Mouse (Mus musculus) ES-E14 (cell line): ENCODE data around the gene Ttll5. TPM values are rescaled to one million over a fixed set of nuclear protein-coding genes. Genes with fewer than 3 reads are reported as not detected.

ENCODE experiments used
- DNase-seq: peaks from one replicate; pipeline ENCODE4 v3.0.0-alpha.2; 2013; ENCODE audit warnings: low read depth, low spot score
- H3K27ac ChIP-seq: 2 replicates; pipeline ENCODE4 v1.5.1; 2012; ENCODE audit warnings: low read depth, mild to moderate bottlenecking, low read length, moderate library complexity, mixed read lengths; ENCODE audit not compliant: poor library complexity, insufficient read depth, severe bottlenecking
- H3K36me3 ChIP-seq: 2 replicates; pipeline ENCODE4 v1.6.1; 2012; ENCODE audit warnings: mild to moderate bottlenecking, low read length, moderate library complexity, mixed read lengths; ENCODE audit not compliant: control insufficient read depth, poor library complexity, insufficient read depth, severe bottlenecking
- H3K4me1 ChIP-seq, 2 experiments: fragments of 150-350 bp in 1 of 2; sonication (generic) in 1 of 2; 2 replicates each; pipeline ENCODE4 v1.6.1; 2012; ENCODE audit warnings: low read length in 2 of 2, mild to moderate bottlenecking in 1 of 2, mixed read lengths in 1 of 2; ENCODE audit not compliant: control insufficient read depth in 2 of 2, insufficient read depth in 2 of 2, poor library complexity in 1 of 2
- H3K4me3 ChIP-seq, 2 experiments: fragments of 150-350 bp in 1 of 2; sonication (generic) in 1 of 2; 2 replicates each; pipeline ENCODE4 v1.5.1; 2012; ENCODE audit warnings: low read length in 2 of 2, low read depth in 1 of 2, mild to moderate bottlenecking in 1 of 2, mixed read lengths in 1 of 2; ENCODE audit not compliant: insufficient read depth in 1 of 2, poor library complexity in 1 of 2, severe bottlenecking in 1 of 2
- H3K9ac ChIP-seq: 2 replicates; pipeline ENCODE4 v1.6.1; 2012; ENCODE audit warnings: low read depth, mild to moderate bottlenecking, low read length, mixed read lengths; ENCODE audit not compliant: poor library complexity, insufficient read depth, severe bottlenecking
- H3K9me3 ChIP-seq: fragments of 150-350 bp; sonication (generic); 2 replicates; pipeline ENCODE4 v1.6.1; 2012; ENCODE audit warnings: low read depth, mild to moderate bottlenecking, low read length; ENCODE audit not compliant: control insufficient read depth, insufficient read depth
- CHD2 ChIP-seq: IDR thresholded peaks from 2 replicates; pipeline ENCODE4 v1.6.1; 2014; ENCODE audit warnings: mild to moderate bottlenecking, low read depth, low read length, inconsistent platforms
- HCFC1 ChIP-seq: IDR thresholded peaks from 2 replicates; pipeline ENCODE4 v1.6.1; 2012; ENCODE audit warnings: low read length, inconsistent platforms, borderline replicate concordance; ENCODE audit not compliant: insufficient read depth
- MAFK ChIP-seq: IDR thresholded peaks from 2 replicates; pipeline ENCODE4 v1.6.1; 2014; ENCODE audit warnings: mild to moderate bottlenecking, low read depth, low read length, inconsistent platforms; ENCODE audit not compliant: insufficient read depth
- ZC3H11A ChIP-seq: IDR thresholded peaks from 2 replicates; pipeline ENCODE4 v1.6.1; 2012; ENCODE audit warnings: low read depth, mild to moderate bottlenecking, inconsistent platforms, low read length, borderline replicate concordance
- ZNF384 ChIP-seq: IDR thresholded peaks from 2 replicates; pipeline ENCODE4 v1.6.1; 2012; ENCODE audit warnings: low read depth, low read length, inconsistent platforms
- in situ Hi-C, 2 experiments: fragments of 600-800 bp; cut with MboI; formaldehyde crosslinking; loops; one replicate each; pipeline ENCODE4 v1.15.1; 2025; ENCODE audit warnings: low sequenced_read_pairs in 2 of 2, inconsistent platforms in 1 of 2; ENCODE audit not compliant: unreplicated experiment in 2 of 2
- total RNA-seq: library from RNA; depleted of rRNA; stranded (reverse); fragments of 300-350 nt; gene quantifications from 2 replicates; pipeline ENCODE4 v1.2.3, GENCODE M21; 2012

Gene Ttll5
- total RNA-seq, 1 experiment, result 18.6 TPM

GRCm38 (mm10) chr12:85951036-85951435, 126.6 kb downstream of the Ttll5 start:
- H3K9ac ChIP-seq, result no peak overlapping the region
- H3K9me3 ChIP-seq, result no peaks in the 10 kb centered on the region
- in situ Hi-C loops, result no loop called here
- H3K27ac ChIP-seq, result no peak overlapping the region
- TF ChIP-seq HCFC1 (no peak), CHD2 (no peak), ZNF384 (no peak), MAFK (no peak), ZC3H11A (no peak)
- no peak overlapping the region for H3K4me3 ChIP-seq
- no peak for DNase-seq
- peaks cover 3% of the 10 kb centered on the region; the same call in 1 of the 2 replicates for H3K36me3 ChIP-seq
- peaks cover 2 to 3% of the 10 kb centered on the region in 2 experiments; a peak in 2 of 4 replicates for H3K4me1 ChIP-seq

GRCm38 (mm10) chr12:85951822-85952221, 127.4 kb downstream of the Ttll5 start:
- H3K9me3 ChIP-seq, result no peaks in the 10 kb centered on the region
- in situ Hi-C loops, result no loop called here
- peaks cover 9% of the 10 kb centered on the region; the same call in 1 of the 2 replicates for H3K36me3 ChIP-seq
- H3K4me1 ChIP-seq, result peaks cover 2 to 3% of the 10 kb centered on the region in 2 experiments; a peak in 2 of 4 replicates
- TF ChIP-seq ZC3H11A (no peak; the same call in 1 of the 2 replicates), HCFC1 (no peak), CHD2 (no peak), MAFK (no peak), ZNF384 (no peak)
- DNase-seq, result no peak
- no peak overlapping the region for H3K9ac ChIP-seq
- H3K27ac ChIP-seq, result no peak overlapping the region
- no peak overlapping the region for H3K4me3 ChIP-seq

- no peak overlapping the region for H3K9ac ChIP-seq
- H3K36me3 ChIP-seq, result peaks cover 9% of the 10 kb centered on the region; the same call in 1 of the 2 replicates
- H3K27ac ChIP-seq, result no peak overlapping the region
- no peaks in the 10 kb centered on the region for H3K9me3 ChIP-seq
- in situ Hi-C loops, result no loop called here
- DNase-seq, result no peak
- peaks cover 2 to 3% of the 10 kb centered on the region in 2 experiments; a peak in 2 of 4 replicates for H3K4me1 ChIP-seq
- no peak overlapping the region for H3K4me3 ChIP-seq
- TF ChIP-seq HCFC1 (no peak), ZNF384 (no peak), CHD2 (no peak), MAFK (no peak), ZC3H11A (no peak)
Measured at GRCm38 (mm10) chr12:85952349-85952748, 127.9 kb downstream of the Ttll5 start.

- in situ Hi-C loops, result no loop called here
- TF ChIP-seq ZNF384 (peak; percentile 64), MAFK (no peak)
- peaks cover 2% of the 10 kb centered on the region in 2 experiments; a peak in 2 of 4 replicates for H3K4me1 ChIP-seq
- DNase-seq, result no peak
- H3K27ac ChIP-seq, result no peak overlapping the region
- peaks cover 9% of the 10 kb centered on the region; the same call in 1 of the 2 replicates for H3K36me3 ChIP-seq
- H3K9me3 ChIP-seq, result no peaks in the 10 kb centered on the region
- H3K9ac ChIP-seq, result no peak overlapping the region
- no peak overlapping the region for H3K4me3 ChIP-seq
Measured at GRCm38 (mm10) chr12:85954167-85954566, 129.7 kb downstream of the Ttll5 start.

- Histone ChIP-seq H3K4me3 (no peak overlapping the region), H3K27ac (no peak overlapping the region), H3K4me1 (peaks cover 0 to under 1% of the 10 kb centered on the region in 2 experiments; a peak in 1 of 4 replicates), H3K9me3 (no peaks in the 10 kb centered on the region), H3K9ac (no peak overlapping the region), H3K36me3 (peaks cover 9% of the 10 kb centered on the region; the same call in 1 of the 2 replicates)
- no peak for DNase-seq
- in situ Hi-C loops, result no loop called here
- TF ChIP-seq MAFK (no peak), ZNF384 (no peak), HCFC1 (no peak)
Measured at GRCm38 (mm10) chr12:85955062-85955461, 130.6 kb downstream of the Ttll5 start.
